Mouse (Mus musculus): ENCODE data around the gene Dcaf1.
A peak's percentile ranks its signal among the peaks of the same experiment; 100 is the strongest.

Dcaf1 gene

GRCm38 (mm10) chr9:106821618-106822380, at the start of gene Dcaf1:
TSS of gene Dcaf1 (plus strand) at chr9:106821874.
- peak; percentile 79 for DNase-seq (ENCODE audit: low spot score)

- no peak for DNase-seq (ENCODE audit: low spot score)
Measured at GRCm38 (mm10) chr9:106776116-106776515, 45.6 kb upstream of the Dcaf1 start.

- no peak for DNase-seq (ENCODE audit: low spot score)
Measured at GRCm38 (mm10) chr9:106777423-106777822, 44.3 kb upstream of the Dcaf1 start.

- DNase-seq (ENCODE audit: low spot score): no peak
Measured at GRCm38 (mm10) chr9:106778319-106778718, 43.4 kb upstream of the Dcaf1 start.

- no peak for DNase-seq (ENCODE audit: low spot score)
Measured at GRCm38 (mm10) chr9:106780086-106780485, 41.6 kb upstream of the Dcaf1 start.

GRCm38 (mm10) chr9:106783554-106783953, 38.1 kb upstream of the Dcaf1 start:
- no peak for DNase-seq (ENCODE audit: low spot score)

GRCm38 (mm10) chr9:106785206-106785605, 36.5 kb upstream of the Dcaf1 start:
- DNase-seq (ENCODE audit: low spot score): no peak

GRCm38 (mm10) chr9:106787979-106788811, 33.5 kb upstream of the Dcaf1 start:
- peak; percentile 8 for DNase-seq (ENCODE audit: low spot score)

GRCm38 (mm10) chr9:106788812-106789321, 32.8 kb upstream of the Dcaf1 start, which contains the start of gene Rad54l2:
TSS of gene Rad54l2 (minus strand) at chr9:106789194.
- DNase-seq (ENCODE audit: low spot score): peak; percentile 86

GRCm38 (mm10) chr9:106789363-106789762, 32.3 kb upstream of the Dcaf1 start:
- no peak for DNase-seq (ENCODE audit: low spot score)

- DNase-seq (ENCODE audit: low spot score): no peak
Measured at GRCm38 (mm10) chr9:106790831-106791230, 30.8 kb upstream of the Dcaf1 start.

GRCm38 (mm10) chr9:106806503-106806902, 15.2 kb upstream of the Dcaf1 start:
- no peak for DNase-seq (ENCODE audit: low spot score)

GRCm38 (mm10) chr9:106818191-106818590, 3.5 kb upstream of the Dcaf1 start:
- DNase-seq (ENCODE audit: low spot score): no peak

- no peak for DNase-seq (ENCODE audit: low spot score)
Measured at GRCm38 (mm10) chr9:106819201-106819600, 2.5 kb upstream of the Dcaf1 start.

- no peak for DNase-seq (ENCODE audit: low spot score)
Measured at GRCm38 (mm10) chr9:106821050-106821617, 540 bp upstream of the Dcaf1 start.

- peak; percentile 83 for DNase-seq (ENCODE audit: low spot score)
Measured at GRCm38 (mm10) chr9:106822381-106823104, 869 bp downstream of the Dcaf1 start.

GRCm38 (mm10) chr9:106840569-106840968, 18.9 kb downstream of the Dcaf1 start:
- no peak for DNase-seq (ENCODE audit: low spot score)

- no peak for DNase-seq (ENCODE audit: low spot score)
Measured at GRCm38 (mm10) chr9:106842800-106843199, 21.1 kb downstream of the Dcaf1 start.

- no peak for DNase-seq (ENCODE audit: low spot score)
Measured at GRCm38 (mm10) chr9:106856664-106857063, 35.0 kb downstream of the Dcaf1 start.

- no peak for DNase-seq (ENCODE audit: low spot score)
Measured at GRCm38 (mm10) chr9:106858036-106858435, 36.4 kb downstream of the Dcaf1 start.

- DNase-seq (ENCODE audit: low spot score): no peak
Measured at GRCm38 (mm10) chr9:106874216-106874615, 52.5 kb downstream of the Dcaf1 start.

GRCm38 (mm10) chr9:106876666-106877065, 55.0 kb downstream of the Dcaf1 start:
- no peak for DNase-seq (ENCODE audit: low spot score)
